Mouse (Mus musculus) cerebellum, postnatal 4 days (tissue): Measurements from ENCODE around the gene Dlg2.

Source experiments
- DNase-seq, 2 experiments: peaks; one replicate each; pipeline ENCODE4 v3.0.0; 2022; ENCODE audit warnings: low spot score in 2 of 2, mixed read lengths in 1 of 2

Gene Dlg2

DNA sequence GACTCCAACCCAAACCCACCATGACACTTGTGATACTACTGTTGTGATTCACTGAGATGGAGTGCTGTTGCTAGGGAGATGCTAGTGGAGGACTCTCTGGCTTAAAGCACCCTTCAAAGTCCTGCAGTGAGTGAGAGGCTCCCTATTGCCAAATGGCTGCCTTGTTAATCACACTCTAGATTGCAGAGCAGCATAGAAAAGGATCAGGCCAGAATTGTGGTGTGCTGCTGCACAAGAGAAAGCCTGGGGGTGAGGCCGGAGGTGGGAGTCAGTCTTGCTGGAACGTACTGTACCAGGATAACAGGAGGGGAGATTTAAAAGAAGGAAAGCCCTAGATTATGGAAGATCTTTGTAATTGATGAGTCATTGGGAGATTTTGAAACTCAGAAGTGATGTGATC, 1094.5 kb downstream of the Dlg2 start:
- no peak for DNase-seq

DNA sequence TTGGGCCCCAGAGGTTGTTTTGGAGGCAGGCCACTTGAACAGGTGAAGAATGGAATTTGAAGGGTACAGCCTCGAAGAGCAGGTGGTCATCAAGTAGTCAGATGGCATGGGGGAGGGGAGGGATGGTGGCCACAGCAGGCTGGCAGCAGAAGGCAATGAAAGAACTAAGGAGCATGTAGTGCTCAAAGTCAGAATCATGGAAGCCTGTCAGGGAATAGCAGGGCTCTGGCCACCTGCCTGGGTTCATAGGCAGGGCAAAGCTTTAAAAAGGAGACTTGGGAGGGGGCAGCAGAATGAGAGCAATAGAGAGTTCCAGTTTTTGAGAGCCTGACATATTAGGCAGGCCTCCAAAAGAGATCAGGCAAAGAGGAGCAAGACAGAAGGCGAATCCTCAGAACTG, 1096.2 kb downstream of the Dlg2 start:
- DNase-seq, result peak; percentile 21 to 70

- no peak for DNase-seq
These were observed 1096.8 kb downstream of the Dlg2 start for GRCm38 (mm10) chr7:91573321-91573720.

DNA sequence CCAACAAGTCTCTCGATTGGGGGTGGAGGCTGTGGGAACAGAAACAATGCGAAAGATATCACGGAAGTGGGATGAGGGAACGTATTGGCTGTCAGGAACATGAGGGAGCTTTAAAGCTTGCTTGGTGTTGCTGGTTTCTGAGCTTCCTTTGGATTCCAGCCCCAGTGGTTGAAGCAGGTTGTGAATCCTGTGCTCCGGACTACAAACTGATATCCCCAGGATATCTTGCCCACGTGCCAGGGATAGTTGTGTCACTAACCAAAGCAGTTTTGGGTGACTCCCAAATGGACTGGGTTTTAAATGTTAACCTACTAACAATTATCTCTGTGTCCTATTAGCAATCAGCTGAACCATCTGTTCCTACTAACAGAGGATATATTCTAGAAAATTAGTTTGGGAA, 1099.7 kb downstream of the Dlg2 start:
- DNase-seq, result no peak

DNA sequence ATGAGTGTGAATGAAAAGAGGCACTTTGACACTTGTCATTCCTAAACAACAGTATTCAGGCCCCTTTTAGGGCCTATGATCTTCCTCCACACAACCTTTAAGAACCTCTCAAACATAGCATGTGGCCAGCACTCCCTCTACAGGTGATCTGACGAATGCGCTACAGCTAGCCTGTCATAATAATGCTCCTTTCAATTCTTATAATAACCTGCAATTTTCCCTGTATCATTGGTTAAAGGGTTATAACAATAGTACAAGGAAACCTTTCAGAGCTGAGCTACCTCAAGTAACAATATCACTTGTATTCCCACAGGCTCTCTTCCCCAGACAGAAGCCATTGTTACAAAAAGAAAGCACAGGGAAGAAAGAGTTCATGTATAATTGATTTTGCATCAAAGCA, 1105.7 kb downstream of the Dlg2 start:
- DNase-seq, result no peak

- DNase-seq, result no peak
These were observed 1107.1 kb downstream of the Dlg2 start for GRCm38 (mm10) chr7:91583566-91583965.

DNA sequence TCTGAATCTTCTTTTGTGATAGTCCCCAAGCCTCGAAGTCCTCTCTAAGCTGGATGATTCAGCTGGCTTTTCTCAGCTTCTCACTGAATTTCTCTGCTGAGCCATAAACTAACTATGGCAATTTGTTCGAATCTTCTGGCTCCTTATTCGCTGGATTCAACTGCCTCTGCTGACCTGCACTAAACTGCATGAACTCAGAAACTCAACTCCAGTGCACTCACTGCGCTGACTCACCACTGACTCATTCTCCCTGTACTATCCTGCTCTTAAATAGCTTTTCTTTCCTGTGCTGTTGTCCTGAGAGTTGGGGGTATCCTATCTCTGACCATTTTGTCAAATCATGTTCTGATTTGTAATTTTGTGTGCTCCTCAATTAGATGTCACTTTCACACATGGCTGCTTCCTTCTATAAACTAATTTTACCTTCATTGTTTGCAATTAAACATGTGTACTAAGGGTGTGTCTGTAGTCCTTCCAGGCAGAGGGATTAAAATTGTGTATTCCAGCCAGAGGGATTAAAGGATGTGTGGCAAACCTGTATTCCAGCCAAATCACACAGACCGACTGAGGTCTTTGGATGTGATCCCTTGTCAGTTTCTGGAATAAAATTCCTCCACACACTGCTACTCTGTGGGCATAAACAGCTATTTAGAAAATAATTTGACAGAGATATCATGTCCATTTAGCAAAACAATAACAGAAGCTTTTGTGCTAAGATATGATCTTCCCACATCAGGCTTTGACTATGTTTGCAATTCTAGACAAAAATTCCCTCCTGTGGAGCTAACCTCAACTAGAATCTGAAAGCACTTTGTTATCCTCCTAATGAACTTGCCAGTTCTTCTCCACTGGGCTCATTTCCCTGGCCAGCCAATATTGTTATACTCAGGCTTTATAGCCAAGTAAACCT, 1115.0 kb downstream of the Dlg2 start:
- DNase-seq, result no peak

DNA sequence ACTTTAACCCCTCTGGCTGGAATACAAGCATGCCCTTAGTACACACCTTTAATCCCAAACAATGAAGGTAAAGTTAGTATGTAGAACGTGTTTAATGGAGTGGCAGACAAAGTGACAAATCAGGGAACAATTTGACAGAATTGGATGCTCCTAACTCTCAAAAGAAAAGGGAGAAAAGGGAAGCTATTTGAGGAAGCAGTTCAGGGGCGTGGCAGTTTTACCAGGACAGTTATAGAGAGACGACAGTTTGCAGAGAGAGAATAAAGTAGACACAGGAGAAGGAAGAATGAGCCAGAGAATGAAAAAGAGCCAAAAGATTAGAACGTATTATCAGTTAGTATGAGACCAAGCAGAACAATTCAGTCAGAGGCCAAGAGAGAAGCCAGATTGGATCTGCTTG, 1122.1 kb downstream of the Dlg2 start:
- DNase-seq, result no peak

DNA sequence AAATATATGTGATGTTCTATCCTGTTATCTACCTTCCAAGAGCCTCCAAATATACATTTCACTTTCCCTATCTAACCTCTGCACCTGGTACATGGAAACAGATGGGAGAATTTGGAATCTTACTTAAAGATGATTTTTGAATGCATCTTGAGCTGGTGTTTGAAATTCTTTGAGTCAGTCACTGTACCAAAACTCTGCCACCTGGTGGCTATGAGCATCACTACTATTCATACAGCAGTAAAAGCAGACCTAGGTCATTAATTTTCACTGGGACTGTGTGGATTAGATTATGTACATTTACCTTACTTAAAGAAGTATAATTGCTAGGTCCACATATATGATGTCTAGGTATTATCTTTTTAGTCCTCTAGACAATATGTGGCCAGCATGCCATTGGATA, 1124.8 kb downstream of the Dlg2 start:
- no peak for DNase-seq

GRCm38 (mm10) chr7:91603561-91603960, 1127.1 kb downstream of the Dlg2 start:
- DNase-seq, result no peak

- no peak for DNase-seq
These were observed 1176.6 kb downstream of the Dlg2 start for GRCm38 (mm10) chr7:91653033-91653432.

GRCm38 (mm10) chr7:91659498-91659897, 1183.0 kb downstream of the Dlg2 start:
- no peak for DNase-seq

DNA sequence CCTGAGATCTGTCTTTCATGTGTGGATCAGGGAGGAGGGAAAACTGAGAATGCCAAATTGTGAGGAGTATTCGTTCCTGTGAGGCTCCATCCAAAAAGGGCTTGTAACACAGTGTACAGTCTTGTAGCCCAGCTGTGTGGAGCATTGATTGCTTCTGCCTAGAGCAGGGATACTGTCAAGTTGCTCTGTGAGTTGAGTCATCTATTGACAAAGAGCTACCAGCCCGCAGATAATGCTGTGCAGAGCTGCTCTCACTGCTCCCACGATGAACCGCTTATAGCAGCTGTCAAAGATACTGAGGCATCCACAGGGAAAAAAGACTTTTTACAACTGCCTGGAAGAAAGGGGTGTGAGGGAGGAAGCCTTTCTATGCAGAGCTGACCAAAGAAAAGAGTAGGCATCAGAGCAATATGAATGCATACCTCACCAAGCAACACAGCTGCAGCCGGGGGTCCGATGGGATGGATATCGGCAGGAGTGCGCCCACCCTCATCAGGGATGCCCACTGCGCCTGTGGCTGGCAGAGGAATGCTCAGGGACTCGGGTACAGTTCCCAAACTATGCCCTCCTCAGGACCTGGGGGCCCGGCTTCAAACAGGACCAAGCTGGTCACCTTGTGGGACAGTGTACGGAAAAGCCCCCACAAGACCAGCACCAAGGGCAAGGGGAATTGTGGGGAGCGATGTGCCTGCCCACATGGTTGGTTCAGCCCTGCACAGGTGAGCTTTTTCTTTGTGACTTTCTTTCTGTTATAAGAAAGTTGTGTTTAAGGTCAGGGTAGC, 1196.0 kb downstream of the Dlg2 start:
- peak in 1 of 2 experiments; percentile 1 for DNase-seq

GRCm38 (mm10) chr7:91674401-91674800, 1197.9 kb downstream of the Dlg2 start:
- DNase-seq, result no peak

- no peak for DNase-seq
These were observed 1201.5 kb downstream of the Dlg2 start for GRCm38 (mm10) chr7:91677934-91678333.

DNA sequence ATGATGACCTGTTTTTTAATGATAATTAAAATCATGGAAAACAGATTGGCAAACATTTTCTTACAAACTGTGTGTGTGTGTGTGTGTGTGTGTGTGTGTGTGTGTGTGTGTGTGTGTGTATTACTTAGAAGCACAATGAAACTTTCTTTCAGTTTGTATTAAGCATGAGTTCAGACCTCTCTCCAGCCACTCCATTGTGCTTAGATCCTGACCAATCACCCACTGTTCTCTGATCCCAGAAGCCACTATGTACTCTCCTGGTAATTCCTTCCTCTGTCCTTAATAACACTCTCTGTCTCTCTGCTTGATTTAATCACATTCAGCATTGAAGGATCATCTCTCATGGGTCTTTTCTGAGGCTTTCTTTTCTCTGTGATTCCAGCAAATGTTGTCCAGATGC, 1211.5 kb downstream of the Dlg2 start:
- no peak for DNase-seq

DNA sequence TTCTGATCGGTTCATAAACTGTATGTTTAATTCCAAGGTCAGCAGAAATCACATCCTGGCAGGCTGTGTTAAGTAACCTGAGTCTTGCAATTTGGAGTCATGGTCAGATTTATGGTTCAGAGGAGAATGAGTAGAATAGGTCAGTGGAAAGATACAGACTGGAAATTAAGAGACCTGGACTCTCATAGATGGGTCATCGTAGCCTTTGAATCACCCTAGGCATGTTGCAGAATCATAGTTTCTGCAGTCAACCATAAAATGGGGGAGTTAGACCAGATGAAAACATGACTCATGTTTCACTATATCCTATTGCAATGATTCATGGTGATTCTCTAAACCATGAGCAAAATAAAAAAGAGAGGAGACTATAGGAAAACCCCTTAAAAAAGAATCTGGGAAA, 1213.4 kb downstream of the Dlg2 start:
- DNase-seq, result no peak

- no peak for DNase-seq
These were observed 1233.4 kb downstream of the Dlg2 start for GRCm38 (mm10) chr7:91709853-91710252.

GRCm38 (mm10) chr7:91711184-91711583, 1234.7 kb downstream of the Dlg2 start:
- DNase-seq, result no peak

DNA sequence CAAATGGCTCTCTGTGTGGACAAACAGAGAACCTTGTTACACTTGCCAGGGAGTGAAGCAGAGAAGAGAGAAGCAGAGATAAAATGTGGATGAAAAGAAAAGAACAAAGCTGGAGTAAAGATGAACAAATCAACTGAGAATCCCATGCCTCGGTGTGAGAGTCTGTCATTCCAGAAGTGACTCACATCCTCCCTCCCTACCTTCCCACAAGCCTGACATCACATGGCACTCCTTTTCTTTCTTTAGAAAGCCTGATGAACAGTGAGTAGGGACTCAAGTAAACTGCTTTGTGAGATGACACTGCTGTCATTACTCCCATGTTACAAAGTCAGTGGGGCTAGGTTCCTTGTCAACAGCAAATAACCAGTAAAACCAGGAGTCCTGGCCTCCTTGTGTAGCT, 1239.3 kb downstream of the Dlg2 start:
- DNase-seq, result no peak

DNA sequence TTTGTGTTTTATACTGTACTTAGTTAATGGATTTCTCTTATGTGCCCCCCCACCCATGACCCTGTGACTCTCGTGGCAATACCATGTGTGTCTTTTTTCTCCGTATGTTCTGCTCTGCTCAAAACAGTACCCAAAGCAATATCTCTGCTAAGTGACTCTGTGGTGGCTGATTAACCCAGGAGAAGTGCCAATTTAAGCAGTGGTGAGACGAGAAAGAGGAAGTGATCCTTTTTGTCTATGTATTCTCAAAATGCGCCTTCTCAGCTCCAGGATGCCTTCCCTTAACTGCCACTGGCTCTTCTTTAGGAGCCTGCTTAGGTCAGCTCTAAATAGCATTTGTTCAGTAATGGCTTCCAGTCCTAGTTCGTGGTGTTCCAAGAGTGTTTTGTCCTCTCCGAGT, 1240.2 kb downstream of the Dlg2 start:
- no peak for DNase-seq

DNA sequence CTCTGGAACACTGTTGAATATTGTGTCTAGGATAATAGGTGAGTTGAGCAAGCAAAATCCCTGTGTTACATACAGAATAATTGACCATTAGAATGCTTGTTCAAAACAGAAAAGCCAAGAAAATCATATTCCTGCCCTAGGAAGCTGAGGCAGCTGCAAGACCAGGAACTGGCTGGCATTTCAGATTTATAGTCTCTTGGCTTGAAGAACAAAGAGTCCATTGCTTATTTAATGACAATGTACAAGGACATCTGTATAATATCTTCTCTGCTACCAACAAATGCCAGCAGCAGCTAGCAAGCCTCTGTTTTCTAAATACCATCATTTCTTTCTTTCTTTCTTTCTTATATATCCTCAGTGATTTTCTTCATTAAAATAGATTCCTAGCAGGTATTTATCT, 1243.8 kb downstream of the Dlg2 start:
- DNase-seq, result no peak

DNA sequence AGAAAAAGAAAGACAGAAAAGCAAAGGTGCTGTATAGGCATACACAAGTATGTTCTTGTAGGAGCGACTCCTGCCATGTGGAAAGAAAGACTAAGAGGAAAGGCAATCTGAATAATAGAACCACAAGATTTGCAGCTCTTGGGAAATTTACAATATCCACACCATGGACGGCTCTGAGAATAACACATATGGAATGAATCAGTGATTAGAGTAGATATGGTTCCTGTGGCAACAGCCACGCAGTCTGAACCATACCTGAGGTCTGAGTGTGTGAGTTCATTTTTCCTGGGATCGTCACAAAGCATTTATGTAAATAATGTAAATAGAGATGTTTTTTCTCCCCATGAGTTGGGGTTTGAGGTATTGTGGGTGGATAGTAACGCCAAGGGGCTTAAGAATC, 1247.9 kb downstream of the Dlg2 start:
- no peak for DNase-seq
